Mouse (Mus musculus) thymus, adult 2 months (tissue): ENCODE measurements around the gene Rev3l.

Source experiments
- CTCF ChIP-seq: fragments of 200-500 bp; IDR thresholded peaks from 2 replicates; pipeline ENCODE4 v1.5.1; 2012; ENCODE audit warnings: mild to moderate bottlenecking, control low read depth, low read length, moderate library complexity, borderline replicate concordance; ENCODE audit not compliant: control insufficient read depth, poor library complexity, insufficient read depth; ENCODE audit errors: extremely low read depth
- POLR2A ChIP-seq: fragments of 200-500 bp; IDR thresholded peaks from 2 replicates; pipeline ENCODE4 v1.6.1; 2012; ENCODE audit warnings: mild to moderate bottlenecking, low read length, control low read depth, moderate library complexity; ENCODE audit not compliant: control insufficient read depth, poor library complexity, insufficient read depth; ENCODE audit errors: extremely low read depth

- TF ChIP-seq CTCF: no peak
- no peak for TF ChIP-seq POLR2A
Measured at GRCm38 (mm10) chr10:39793295-39793694, 61.4 kb downstream of the Rev3l start.
